Mouse (Mus musculus) adipocyte (in vitro differentiated cells): Measurements from ENCODE around the gene Gm21970.

Experiments used
- DNase-seq: peaks from one replicate; pipeline ENCODE4 v3.0.0-alpha.2; 2016; ENCODE audit warnings: low spot score

Gene Gm21970

GRCm38 (mm10) chr16:91463400-91463799, 71.9 kb downstream of the Gm21970 start:
- DNase-seq: peak; percentile 34

GRCm38 (mm10) chr16:91463836-91464400, 72.4 kb downstream of the Gm21970 start:
- DNase-seq: peak; percentile 80

GRCm38 (mm10) chr16:91464594-91465504, 73.3 kb downstream of the Gm21970 start:
- peak; percentile 92 for DNase-seq

- no peak for DNase-seq
Measured at GRCm38 (mm10) chr16:91465505-91466240, 74.2 kb downstream of the Gm21970 start.

GRCm38 (mm10) chr16:91466566-91466965, 75.0 kb downstream of the Gm21970 start:
- no peak for DNase-seq
